8 mouse cellular contexts compared by ENCODE assay signal in the genomic region with DNA sequence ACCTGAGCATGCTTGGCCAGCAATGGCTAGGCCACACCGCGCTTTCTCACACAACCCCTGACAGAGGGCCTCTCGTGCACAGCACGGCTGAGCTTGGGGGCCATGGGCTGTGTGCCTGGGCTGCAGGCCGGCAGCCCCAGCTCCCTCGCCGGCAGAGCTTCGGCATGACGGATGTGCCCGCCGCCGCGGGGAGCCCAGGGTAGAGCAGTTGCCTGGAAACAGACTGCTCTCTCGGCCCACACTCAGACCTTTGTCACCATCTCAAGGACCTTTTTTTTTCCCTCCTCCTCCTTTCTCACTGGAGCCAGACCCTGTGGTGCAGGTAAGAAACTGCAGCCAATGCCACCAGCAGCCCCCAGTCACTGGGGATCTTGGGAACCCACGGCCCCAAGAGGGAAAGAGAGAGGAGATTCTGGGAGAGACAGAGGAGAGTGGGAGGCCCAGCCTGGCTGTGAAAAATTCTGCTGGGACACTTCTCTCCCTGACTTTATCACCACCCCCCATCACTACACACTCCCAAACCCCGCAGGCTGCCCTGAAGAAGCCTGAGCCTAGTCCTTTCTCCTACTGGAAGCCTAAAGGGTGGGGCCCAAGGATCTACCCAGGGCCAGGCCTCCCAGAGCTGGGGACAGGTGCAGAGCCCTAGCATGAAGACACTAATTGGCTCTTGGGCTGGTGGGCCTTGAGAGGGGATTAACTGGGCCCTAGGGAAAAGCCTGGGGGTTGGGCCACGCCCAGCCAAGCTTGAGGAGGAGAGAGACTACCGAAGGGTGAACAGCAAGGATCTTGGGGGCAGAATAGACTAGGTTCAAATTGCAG. TPM values are rescaled to one million over a fixed set of nuclear protein-coding genes. Genes with fewer than 3 reads are reported as not detected.
DNase-seq lines count a peak whose midpoint lies in the region; ATAC-seq and TF ChIP-seq lines count a peak whose summit lies in the region.

No protein-coding gene starts in this region.

- peak overlapping the region; percentile 46; the same call in 1 of the 2 replicates for H3K27ac ChIP-seq in heart, embryonic 11.5 days (ENCODE audit: low read depth, low read length)
- peak overlapping the region; percentile 84 for H3K27ac ChIP-seq in hindbrain, embryonic 10.5 days
- peak overlapping the region; percentile 81 for H3K27ac ChIP-seq in midbrain, embryonic 14.5 days (replicated peaks; ENCODE audit: low read depth, low read length)
- H3K27ac ChIP-seq in gastrocnemius, adult 2 months = no peak overlapping the region

- H3K36me3 ChIP-seq in heart, embryonic 11.5 days (ENCODE audit: control insufficient read depth, insufficient read depth, low read length) = no peaks in the 10 kb centered on the region
- H3K36me3 ChIP-seq in hindbrain, embryonic 10.5 days = no peaks in the 10 kb centered on the region
- no peaks in the 10 kb centered on the region for H3K36me3 ChIP-seq in midbrain, embryonic 14.5 days (ENCODE audit: control insufficient read depth, insufficient read depth, low read length)

- H3K27me3 ChIP-seq in heart, embryonic 11.5 days (ENCODE audit: control insufficient read depth, insufficient read depth, low read length) = no peaks in the 10 kb centered on the region
- peaks cover 38% of the 10 kb centered on the region for H3K27me3 ChIP-seq in hindbrain, embryonic 10.5 days (ENCODE audit: insufficient read depth, poor library complexity, severe bottlenecking)
- H3K27me3 ChIP-seq in midbrain, embryonic 14.5 days (ENCODE audit: control insufficient read depth, insufficient read depth, low read length) = no peaks in the 10 kb centered on the region

- no peak overlapping the region for H3K9ac ChIP-seq in heart, embryonic 11.5 days (ENCODE audit: low read depth, low read length)
- H3K9ac ChIP-seq in midbrain, embryonic 14.5 days (replicated peaks; ENCODE audit: low read length) = peak overlapping the region; percentile 32

- no peak overlapping the region for H3K4me3 ChIP-seq in heart, embryonic 11.5 days (ENCODE audit: low read depth, low read length)
- H3K4me3 ChIP-seq in hindbrain, embryonic 10.5 days = peak overlapping the region; percentile 12
- no peak overlapping the region for H3K4me3 ChIP-seq in midbrain, embryonic 14.5 days (replicated peaks; ENCODE audit: low read depth, low read length)
- H3K4me3 ChIP-seq in gastrocnemius, adult 2 months = no peak overlapping the region

- intact Hi-C loops in gastrocnemius, adult 2 months (cut with DNase I) = no loop called here

- TF ChIP-seq CTCF in gastrocnemius, adult 2 months (IDR thresholded peaks at IDR 0.05) = no peak

- peaks cover 25% of the 10 kb centered on the region for H3K4me1 ChIP-seq in heart, embryonic 11.5 days (ENCODE audit: control insufficient read depth, insufficient read depth, low read length)
- peaks cover 56% of the 10 kb centered on the region for H3K4me1 ChIP-seq in hindbrain, embryonic 10.5 days (replicated peaks)
- H3K4me1 ChIP-seq in midbrain, embryonic 14.5 days (ENCODE audit: control insufficient read depth, insufficient read depth, low read length) = peaks cover 31% of the 10 kb centered on the region

- DNase-seq in heart, adult 11 months = no peak
- peak; percentile 60 for DNase-seq in thymus, postnatal 4 days
- no peak for DNase-seq in thymus, postnatal 25 days
- DNase-seq in hindbrain, embryonic 10.5 days (ENCODE audit: low spot score) = peak; percentile 64
- DNase-seq in midbrain, embryonic 14.5 days = peak; percentile 79
- DNase-seq in gastrocnemius, adult 18-20 months (ENCODE audit: low spot score) = no peak
- no peak for DNase-seq in gastrocnemius, adult 2 months

- no peaks in the 10 kb centered on the region for H3K9me3 ChIP-seq in heart, embryonic 11.5 days (replicated peaks; ENCODE audit: control insufficient read depth, low read length)
- no peaks in the 10 kb centered on the region for H3K9me3 ChIP-seq in hindbrain, embryonic 10.5 days
- H3K9me3 ChIP-seq in midbrain, embryonic 14.5 days (ENCODE audit: control insufficient read depth, low read length) = no peaks in the 10 kb centered on the region

- 17% methylated on average over 18 of the region's 18 CpGs for WGBS in heart, embryonic 11.5 days (ENCODE audit: insufficient replicate concordance)
- WGBS in hindbrain, embryonic 10.5 days = 9% methylated on average over 18 of the region's 18 CpGs
- 5% methylated on average over 18 of the region's 18 CpGs for WGBS in midbrain, embryonic 14.5 days

- peak overlapping the region; percentile 1; the same call in 1 of the 2 replicates for H3K4me2 ChIP-seq in heart, embryonic 11.5 days
- peak overlapping the region; percentile 26 for H3K4me2 ChIP-seq in midbrain, embryonic 14.5 days (ENCODE audit: low read length)

- ATAC-seq in heart, embryonic 11.5 days (replicated peaks; ENCODE audit: insufficient number of reproducible peaks, low FRiP score, low TSS enrichment) = 0 out of 2 replicates have a peak, but pooled peaks have one; percentile 47
- ATAC-seq in midbrain, embryonic 14.5 days (ENCODE audit: low FRiP score, low TSS enrichment) = peak; percentile 44; the same call in 1 of the 2 replicates

RNA-seq across cellular contexts. Expression of gene 4930404H24Rik, which starts 16.8 kb away (rescaled TPM):
- polyA plus RNA-seq in heart, embryonic 11.5 days (2014; fragmentation: Nextera tagmentation; extraction: Ambion mirVana) = not detected in 2 replicates
- polyA plus RNA-seq in hindbrain, embryonic 10.5 days (2016; fragmentation: Nextera tagmentation; extraction: Ambion mirVana) = not detected in 2 replicates
- polyA plus RNA-seq in midbrain, embryonic 14.5 days (2014; fragmentation: Nextera tagmentation; extraction: Ambion mirVana) = not detected in 2 replicates
- not detected for total RNA-seq in gastrocnemius, adult 18-20 months (2021)
- total RNA-seq in gastrocnemius, adult 2 months (2021) = not detected

RNA-seq across cellular contexts. Expression of gene Nol4l, which starts 20.4 kb away (rescaled TPM):
- polyA plus RNA-seq in heart, embryonic 11.5 days (2014; fragmentation: Nextera tagmentation; extraction: Ambion mirVana) = 16.0 and 16.7 TPM in 2 replicates
- 19.1 and 23.3 TPM in 2 replicates for polyA plus RNA-seq in hindbrain, embryonic 10.5 days (2016; fragmentation: Nextera tagmentation; extraction: Ambion mirVana)
- polyA plus RNA-seq in midbrain, embryonic 14.5 days (2014; fragmentation: Nextera tagmentation; extraction: Ambion mirVana) = 44.8 and 51.7 TPM in 2 replicates
- total RNA-seq in gastrocnemius, adult 18-20 months (2021) = under 1 TPM; 0.46 to 0.97 TPM
- 1 to 10 TPM; 1.0 to 1.2 TPM for total RNA-seq in gastrocnemius, adult 2 months (2021)

Comparison
In these comparisons a context has a peak if more than half of its experiments do, and no peak if none do; other contexts are left out.
1. DNase-seq: peak in thymus, postnatal 4 days (single experiment), hindbrain, embryonic 10.5 days (single experiment) and midbrain, embryonic 14.5 days (single experiment); none in heart, adult 11 months (single experiment), thymus, postnatal 25 days (single experiment), gastrocnemius, adult 18-20 months (single experiment) and gastrocnemius, adult 2 months (single experiment).